Mouse (Mus musculus) lung, embryonic 15.5 days (tissue): ENCODE measurements around the gene Cd274. TPM values are rescaled to one million over a fixed set of nuclear protein-coding genes. Genes with fewer than 3 reads are reported as not detected.

Experiments used
- ATAC-seq: fragments of 200-750 bp; cut with Nextera tagmentation; 2 replicates; pipeline ENCODE4 v1.8.0; 2017; ENCODE audit warnings: moderate number of reproducible peaks, borderline replicate concordance; ENCODE audit not compliant: low FRiP score, low TSS enrichment; ENCODE audit errors: extremely low read depth
- H3K27ac ChIP-seq: fragments of 300-500 bp; sonication (generic); 2 replicates; pipeline ENCODE4 v1.5.1; 2015; ENCODE audit warnings: moderate library complexity, mild to moderate bottlenecking, inconsistent platforms
- H3K27me3 ChIP-seq: fragments of 300-500 bp; sonication (generic); 2 replicates; pipeline ENCODE4 v1.6.1; 2015; ENCODE audit warnings: inconsistent platforms
- H3K36me3 ChIP-seq: fragments of 300-500 bp; sonication (generic); 2 replicates; pipeline ENCODE4 v1.6.1; 2015; ENCODE audit warnings: inconsistent platforms
- H3K4me1 ChIP-seq: fragments of 300-500 bp; sonication (generic); 2 replicates; pipeline ENCODE4 v1.6.1; 2015; ENCODE audit warnings: inconsistent platforms
- H3K4me2 ChIP-seq: fragments of 300-500 bp; sonication (generic); 2 replicates; pipeline ENCODE4 v1.6.1; 2015; ENCODE audit warnings: inconsistent platforms, mild to moderate bottlenecking, moderate library complexity
- H3K4me3 ChIP-seq: fragments of 300-500 bp; sonication (generic); 2 replicates; pipeline ENCODE4 v1.5.1; 2015; ENCODE audit warnings: mild to moderate bottlenecking, inconsistent platforms
- H3K9ac ChIP-seq: fragments of 300-500 bp; sonication (generic); 2 replicates; pipeline ENCODE4 v1.6.1; 2015; ENCODE audit warnings: inconsistent platforms
- H3K9me3 ChIP-seq: fragments of 300-500 bp; sonication (generic); 2 replicates; pipeline ENCODE4 v1.6.1; 2016; ENCODE audit warnings: inconsistent platforms
- WGBS: fragments of 180-500 bp; shearing (Covaris S2); methylation state at CpG from one replicate; pipeline ENCODE4 v1.1.7; 2015; 5-methylcytosine and 5-hydroxymethylcytosine counted together
- polyA plus RNA-seq: library from polyadenylated mRNA; unstranded; fragments of >200 nt; fragmentation: Nextera tagmentation; extraction: Ambion mirVana; gene quantifications from 2 replicates; pipeline ENCODE4 v1.2.1, GENCODE M21; 2015

The Cd274 gene
- polyA plus RNA-seq, 1 experiment from 2014 or later: 0.74 TPM

DNA sequence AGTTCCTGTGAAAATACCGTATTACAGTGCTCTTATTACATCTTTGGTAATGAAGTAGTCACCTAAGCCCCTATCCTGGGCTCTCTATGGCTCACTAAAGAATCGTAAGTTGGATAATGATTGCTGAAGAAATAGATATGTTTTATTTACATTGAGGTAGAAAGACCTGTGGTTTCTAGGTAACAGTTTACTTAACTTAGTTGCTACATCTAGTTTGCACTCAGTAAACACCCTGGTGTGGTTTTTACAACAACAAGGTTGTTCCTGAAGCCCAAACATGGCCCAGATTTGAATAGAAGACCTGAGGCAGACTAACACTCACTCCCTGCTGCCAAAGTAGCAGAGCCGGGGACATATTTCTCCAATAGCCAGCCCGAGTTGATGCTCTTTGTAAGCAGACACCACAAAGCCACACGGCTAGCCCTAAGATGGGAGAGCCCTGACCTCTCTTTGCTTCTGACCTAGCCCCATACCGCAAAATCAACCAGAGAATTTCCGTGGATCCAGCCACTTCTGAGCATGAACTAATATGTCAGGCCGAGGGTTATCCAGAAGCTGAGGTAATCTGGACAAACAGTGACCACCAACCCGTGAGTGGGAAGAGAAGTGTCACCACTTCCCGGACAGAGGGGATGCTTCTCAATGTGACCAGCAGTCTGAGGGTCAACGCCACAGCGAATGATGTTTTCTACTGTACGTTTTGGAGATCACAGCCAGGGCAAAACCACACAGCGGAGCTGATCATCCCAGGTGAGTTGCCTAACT lies 12.8 kb downstream of the Cd274 start:
- Histone ChIP-seq H3K36me3 (no peaks in the 10 kb centered on the region), H3K9ac (no peak overlapping the region), H3K9me3 (no peaks in the 10 kb centered on the region), H3K4me1 (no peaks in the 10 kb centered on the region), H3K27me3 (no peaks in the 10 kb centered on the region), H3K27ac (no peak overlapping the region), H3K4me2 (no peak overlapping the region), H3K4me3 (no peak overlapping the region)
- 84% methylated on average over 14 of the region's 14 CpGs for WGBS
- ATAC-seq: no peak

GRCm38 (mm10) chr19:29383368-29383767 lies 16.1 kb downstream of the Cd274 start:
- no peaks in the 10 kb centered on the region for H3K36me3 ChIP-seq
- ATAC-seq: no peak
- H3K4me3 ChIP-seq: no peak overlapping the region
- no peak overlapping the region for H3K9ac ChIP-seq
- H3K27me3 ChIP-seq: no peaks in the 10 kb centered on the region
- no peak overlapping the region for H3K4me2 ChIP-seq
- WGBS: 85% methylated on average over 5 of the region's 5 CpGs
- no peaks in the 10 kb centered on the region for H3K9me3 ChIP-seq
- no peaks in the 10 kb centered on the region for H3K4me1 ChIP-seq
- no peak overlapping the region for H3K27ac ChIP-seq

- Histone ChIP-seq H3K4me1 (no peaks in the 10 kb centered on the region), H3K36me3 (no peaks in the 10 kb centered on the region), H3K4me2 (no peak overlapping the region), H3K27ac (no peak overlapping the region), H3K4me3 (no peak overlapping the region), H3K9me3 (no peaks in the 10 kb centered on the region), H3K27me3 (no peaks in the 10 kb centered on the region), H3K9ac (no peak overlapping the region)
- 83% methylated on average over 9 of the region's 9 CpGs for WGBS
- no peak for ATAC-seq
These were observed 17.2 kb downstream of the Cd274 start for GRCm38 (mm10) chr19:29384412-29384811.

- H3K27me3 ChIP-seq: no peaks in the 10 kb centered on the region
- H3K4me3 ChIP-seq: no peak overlapping the region
- H3K4me2 ChIP-seq: no peak overlapping the region
- ATAC-seq: no peak
- H3K9me3 ChIP-seq: no peaks in the 10 kb centered on the region
- 69% methylated on average over 6 of the region's 6 CpGs for WGBS
- no peaks in the 10 kb centered on the region for H3K36me3 ChIP-seq
- no peaks in the 10 kb centered on the region for H3K4me1 ChIP-seq
- no peak overlapping the region for H3K27ac ChIP-seq
- H3K9ac ChIP-seq: no peak overlapping the region
These were observed 17.7 kb downstream of the Cd274 start for GRCm38 (mm10) chr19:29384994-29385393.

DNA sequence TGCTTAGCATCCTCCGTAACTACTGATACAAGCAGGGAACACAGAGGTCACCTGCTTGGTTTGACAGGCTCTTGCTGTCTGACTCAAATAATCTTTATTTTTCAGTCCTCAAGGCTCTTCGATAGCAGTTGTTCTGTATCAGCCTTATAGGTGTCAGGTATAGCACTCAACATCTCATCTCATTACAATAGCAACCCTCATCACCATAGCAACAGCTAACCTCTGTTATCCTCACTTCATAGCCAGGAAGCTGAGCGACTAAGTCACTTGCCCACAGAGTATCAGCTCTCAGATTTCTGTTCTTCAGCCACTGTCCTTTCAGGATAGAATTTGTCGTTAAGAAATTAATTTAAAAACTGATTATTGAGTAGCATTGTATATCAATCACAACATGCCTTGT lies 18.6 kb downstream of the Cd274 start:
- ATAC-seq: no peak
- no peaks in the 10 kb centered on the region for H3K36me3 ChIP-seq
- 73% methylated on average over 4 of the region's 4 CpGs for WGBS

GRCm38 (mm10) chr19:29388818-29389217 lies 21.6 kb downstream of the Cd274 start:
- Histone ChIP-seq H3K27me3 (no peaks in the 10 kb centered on the region), H3K4me1 (no peaks in the 10 kb centered on the region), H3K9ac (no peak overlapping the region), H3K4me2 (no peak overlapping the region), H3K9me3 (no peaks in the 10 kb centered on the region), H3K4me3 (no peak overlapping the region), H3K27ac (no peak overlapping the region), H3K36me3 (no peaks in the 10 kb centered on the region)
- ATAC-seq: no peak
- 80% methylated on average over 1 of the region's 1 CpGs for WGBS

More for the DNA sequence above, 18.6 kb downstream of the Cd274 start:
- Histone ChIP-seq H3K4me1 (no peaks in the 10 kb centered on the region), H3K9me3 (no peaks in the 10 kb centered on the region), H3K27me3 (no peaks in the 10 kb centered on the region), H3K9ac (no peak overlapping the region), H3K27ac (no peak overlapping the region), H3K4me3 (no peak overlapping the region), H3K4me2 (no peak overlapping the region)

DNA sequence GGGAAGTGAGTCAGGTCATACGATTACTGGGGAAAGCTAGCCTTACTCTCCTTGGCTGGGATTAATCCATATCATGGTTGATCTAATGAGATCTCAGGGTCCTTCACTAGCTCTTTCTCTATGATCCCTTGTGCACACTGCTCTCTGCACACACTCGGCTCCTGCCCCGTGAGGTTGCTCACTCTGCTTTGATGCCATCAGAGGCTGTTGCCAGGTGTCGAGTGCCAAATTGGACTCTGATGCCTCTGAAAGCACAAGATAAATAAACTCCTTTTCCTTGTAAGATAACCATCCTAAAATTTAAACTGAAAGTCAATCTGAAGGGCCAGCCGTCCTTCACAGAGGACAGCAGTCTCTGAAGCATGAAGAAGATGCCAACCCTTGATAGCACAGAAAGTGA lies 23.2 kb downstream of the Cd274 start:
- ATAC-seq: no peak

DNA sequence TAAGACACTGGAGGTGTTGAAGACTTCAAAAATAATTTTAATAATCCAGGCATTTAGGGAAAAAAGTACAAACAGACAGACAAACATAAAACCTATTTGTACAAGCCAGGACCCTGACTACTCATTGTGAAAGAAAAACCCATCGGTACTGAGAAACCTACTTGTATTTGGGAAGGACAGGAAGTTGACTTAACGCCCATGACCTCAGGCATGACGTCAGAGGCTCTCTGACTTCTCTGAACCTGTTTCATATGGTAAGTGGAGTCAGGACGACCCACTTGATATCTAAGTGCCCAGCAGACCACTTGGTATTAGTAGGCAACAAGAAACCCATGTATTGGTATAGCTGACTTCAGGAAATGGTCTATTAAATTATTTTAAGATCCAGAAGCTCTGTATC lies 24.0 kb downstream of the Cd274 start:
- Histone ChIP-seq H3K36me3 (no peaks in the 10 kb centered on the region), H3K4me3 (no peak overlapping the region), H3K9ac (no peak overlapping the region), H3K4me1 (no peaks in the 10 kb centered on the region), H3K27ac (no peak overlapping the region), H3K9me3 (no peaks in the 10 kb centered on the region), H3K4me2 (no peak overlapping the region), H3K27me3 (no peaks in the 10 kb centered on the region)
- WGBS: 50% methylated on average over 4 of the region's 4 CpGs
- no peak for ATAC-seq

More for the DNA sequence above, 23.2 kb downstream of the Cd274 start:
- no peak overlapping the region for H3K27ac ChIP-seq
- 47% methylated on average over 5 of the region's 5 CpGs for WGBS
- H3K36me3 ChIP-seq: no peaks in the 10 kb centered on the region
- no peak overlapping the region for H3K9ac ChIP-seq
- no peak overlapping the region for H3K4me2 ChIP-seq
- H3K4me3 ChIP-seq: no peak overlapping the region
- H3K4me1 ChIP-seq: no peaks in the 10 kb centered on the region
- H3K9me3 ChIP-seq: no peaks in the 10 kb centered on the region
- no peaks in the 10 kb centered on the region for H3K27me3 ChIP-seq

DNA sequence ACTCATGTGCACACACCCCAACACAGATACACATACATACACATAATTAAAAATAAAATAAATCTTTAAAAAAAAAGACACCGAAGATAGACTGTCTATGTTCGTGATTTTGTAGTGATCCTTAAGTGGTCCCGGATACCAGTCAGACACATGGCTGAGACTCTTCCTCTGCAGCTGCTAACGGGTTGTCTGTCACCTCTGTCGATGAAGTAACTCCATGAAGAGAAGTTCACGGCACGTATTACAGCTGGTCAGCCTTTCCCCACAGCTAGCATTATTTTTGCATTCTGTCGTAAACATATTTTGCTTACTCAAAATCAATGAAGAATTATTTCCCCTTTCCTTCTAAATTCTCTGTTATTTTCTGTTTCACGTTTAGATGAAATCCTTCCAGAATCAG lies 26.1 kb downstream of the Cd274 start:
- no peak for ATAC-seq
- 70% methylated on average over 9 of the region's 9 CpGs for WGBS
- H3K27me3 ChIP-seq: no peaks in the 10 kb centered on the region
- H3K27ac ChIP-seq: no peak overlapping the region
- H3K9me3 ChIP-seq: no peaks in the 10 kb centered on the region
- no peak overlapping the region for H3K4me3 ChIP-seq
- no peak overlapping the region for H3K4me2 ChIP-seq
- no peaks in the 10 kb centered on the region for H3K4me1 ChIP-seq
- no peaks in the 10 kb centered on the region for H3K36me3 ChIP-seq
- no peak overlapping the region for H3K9ac ChIP-seq

- no peak overlapping the region for H3K4me3 ChIP-seq
- H3K9me3 ChIP-seq: no peaks in the 10 kb centered on the region
- no peak overlapping the region for H3K27ac ChIP-seq
- no peak overlapping the region for H3K4me2 ChIP-seq
- 96% methylated on average over 2 of the region's 2 CpGs for WGBS
- H3K36me3 ChIP-seq: no peaks in the 10 kb centered on the region
- H3K27me3 ChIP-seq: no peaks in the 10 kb centered on the region
- ATAC-seq: no peak
- H3K4me1 ChIP-seq: no peaks in the 10 kb centered on the region
- H3K9ac ChIP-seq: no peak overlapping the region
These were observed 27.5 kb downstream of the Cd274 start for GRCm38 (mm10) chr19:29394721-29395120.

DNA sequence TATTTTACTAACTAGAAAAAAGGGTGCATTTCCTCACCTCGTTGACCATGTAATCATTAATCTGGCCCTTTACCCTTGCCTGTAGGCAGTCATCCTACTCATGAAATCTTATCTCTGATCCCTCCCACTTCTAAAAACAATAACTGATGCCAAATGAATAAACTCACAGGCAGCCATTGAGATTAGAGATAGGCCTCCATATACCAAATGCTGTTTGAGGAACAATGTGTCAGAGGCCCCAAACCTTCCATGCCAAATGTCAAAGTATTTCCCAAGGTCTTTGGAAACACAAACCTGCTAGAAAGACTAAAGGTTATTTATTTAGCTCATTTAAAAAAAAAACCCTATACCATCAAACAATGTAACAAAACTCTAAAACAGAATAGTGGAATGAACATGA lies 29.1 kb downstream of the Cd274 start:
- Histone ChIP-seq H3K36me3 (no peaks in the 10 kb centered on the region), H3K9me3 (no peaks in the 10 kb centered on the region), H3K27ac (no peak overlapping the region), H3K4me3 (no peak overlapping the region), H3K4me1 (no peaks in the 10 kb centered on the region), H3K9ac (no peak overlapping the region), H3K27me3 (no peaks in the 10 kb centered on the region), H3K4me2 (no peak overlapping the region)
- 47% methylated on average over 1 of the region's 1 CpGs for WGBS
- no peak for ATAC-seq

DNA sequence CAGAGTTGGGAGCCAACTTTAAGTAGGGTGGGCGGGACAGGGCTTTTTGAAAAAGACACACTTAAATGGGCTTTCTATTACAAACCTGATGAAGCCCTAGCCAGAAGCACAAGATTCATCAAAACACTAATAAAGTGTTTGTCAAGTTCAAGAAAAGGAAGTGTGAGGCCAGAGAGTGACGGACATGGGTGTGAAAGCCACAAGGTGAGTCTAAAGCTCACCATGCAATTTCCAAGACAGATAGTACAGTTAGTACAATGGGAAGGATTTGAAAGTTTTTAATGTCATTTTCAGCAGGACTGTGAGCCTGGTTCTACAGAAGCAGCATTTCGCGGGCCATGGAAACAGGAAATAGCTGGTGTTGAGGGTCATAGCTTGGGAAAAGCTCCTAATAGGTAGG lies 32.5 kb downstream of the Cd274 start:
- H3K27me3 ChIP-seq: no peaks in the 10 kb centered on the region
- H3K4me3 ChIP-seq: no peak overlapping the region
- H3K9me3 ChIP-seq: no peaks in the 10 kb centered on the region
- no peaks in the 10 kb centered on the region for H3K4me1 ChIP-seq
- ATAC-seq: no peak
- no peak overlapping the region for H3K9ac ChIP-seq
- H3K36me3 ChIP-seq: no peaks in the 10 kb centered on the region
- H3K27ac ChIP-seq: no peak overlapping the region
- 88% methylated on average over 4 of the region's 4 CpGs for WGBS
- no peak overlapping the region for H3K4me2 ChIP-seq

- Histone ChIP-seq H3K4me3 (no peak overlapping the region), H3K4me1 (no peaks in the 10 kb centered on the region), H3K9ac (no peak overlapping the region), H3K4me2 (no peak overlapping the region), H3K27me3 (no peaks in the 10 kb centered on the region), H3K9me3 (no peaks in the 10 kb centered on the region), H3K27ac (no peak overlapping the region), H3K36me3 (no peaks in the 10 kb centered on the region)
- 58% methylated on average over 3 of the region's 3 CpGs for WGBS
- no peak for ATAC-seq
These were observed 33.2 kb downstream of the Cd274 start for GRCm38 (mm10) chr19:29400466-29400865.
